Mouse (Mus musculus) liver, embryonic 14 days (tissue): ENCODE data around the gene Socs3. TPM values are rescaled to one million over a fixed set of nuclear protein-coding genes. Genes with fewer than 3 reads are reported as not detected.

Experiments used
- polyA plus RNA-seq: library from polyadenylated mRNA; depleted of rRNA; stranded (reverse); fragments of >200 nt; gene quantifications from 2 replicates; pipeline ENCODE4 v1.2.3, GENCODE M21; 2012; rRNA removed

The Socs3 gene
- 6.8 and 8.0 TPM in 2 replicates for polyA plus RNA-seq

DNA sequence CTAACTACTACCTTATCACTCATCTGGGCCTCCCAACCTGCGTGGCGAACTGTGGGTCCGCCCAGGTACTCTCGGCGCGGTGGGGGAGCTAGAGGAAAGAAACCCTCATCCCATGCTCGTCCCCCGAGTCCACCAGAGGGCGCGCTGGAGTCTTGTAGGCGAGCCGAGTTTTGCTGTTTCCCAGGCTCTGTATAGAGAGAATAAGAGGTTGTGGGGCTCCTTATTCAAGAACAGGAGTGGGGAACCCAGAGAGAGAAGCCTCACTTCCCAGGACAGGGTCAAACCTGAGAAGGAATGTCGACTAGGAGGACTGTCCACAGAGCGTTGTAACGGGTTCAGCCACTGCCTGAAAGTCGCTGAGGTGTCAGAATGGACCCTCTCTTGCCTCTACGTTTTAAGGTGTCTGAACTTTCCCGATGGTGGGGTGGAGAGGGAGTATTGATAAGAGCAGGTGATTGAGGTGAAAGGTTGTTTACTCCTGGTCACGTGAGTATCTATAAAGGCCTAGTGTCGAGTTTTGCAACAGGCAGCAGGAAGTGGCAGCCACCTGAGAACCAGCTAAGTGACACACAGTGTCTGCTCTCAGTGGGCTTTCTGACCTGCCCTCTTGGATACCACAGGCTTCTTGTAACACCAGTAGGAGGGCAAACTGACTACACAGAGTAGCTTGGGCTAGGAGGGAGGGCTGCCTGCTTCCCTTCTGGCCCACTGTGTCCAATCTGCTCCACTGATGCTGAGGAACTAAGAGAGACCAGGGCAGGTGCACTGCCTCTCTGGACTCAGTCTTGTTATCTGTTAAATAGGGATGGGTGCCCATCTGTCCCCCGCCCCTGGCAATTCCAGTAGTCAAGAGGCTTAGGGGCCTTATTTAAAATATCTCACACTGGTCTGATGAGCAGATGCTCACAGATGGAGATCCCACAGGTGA, at the start of gene Socs3:
Gene Socs3 (minus strand): TSS at position 103 of the 928 bp plus-strand sequence.

DNA sequence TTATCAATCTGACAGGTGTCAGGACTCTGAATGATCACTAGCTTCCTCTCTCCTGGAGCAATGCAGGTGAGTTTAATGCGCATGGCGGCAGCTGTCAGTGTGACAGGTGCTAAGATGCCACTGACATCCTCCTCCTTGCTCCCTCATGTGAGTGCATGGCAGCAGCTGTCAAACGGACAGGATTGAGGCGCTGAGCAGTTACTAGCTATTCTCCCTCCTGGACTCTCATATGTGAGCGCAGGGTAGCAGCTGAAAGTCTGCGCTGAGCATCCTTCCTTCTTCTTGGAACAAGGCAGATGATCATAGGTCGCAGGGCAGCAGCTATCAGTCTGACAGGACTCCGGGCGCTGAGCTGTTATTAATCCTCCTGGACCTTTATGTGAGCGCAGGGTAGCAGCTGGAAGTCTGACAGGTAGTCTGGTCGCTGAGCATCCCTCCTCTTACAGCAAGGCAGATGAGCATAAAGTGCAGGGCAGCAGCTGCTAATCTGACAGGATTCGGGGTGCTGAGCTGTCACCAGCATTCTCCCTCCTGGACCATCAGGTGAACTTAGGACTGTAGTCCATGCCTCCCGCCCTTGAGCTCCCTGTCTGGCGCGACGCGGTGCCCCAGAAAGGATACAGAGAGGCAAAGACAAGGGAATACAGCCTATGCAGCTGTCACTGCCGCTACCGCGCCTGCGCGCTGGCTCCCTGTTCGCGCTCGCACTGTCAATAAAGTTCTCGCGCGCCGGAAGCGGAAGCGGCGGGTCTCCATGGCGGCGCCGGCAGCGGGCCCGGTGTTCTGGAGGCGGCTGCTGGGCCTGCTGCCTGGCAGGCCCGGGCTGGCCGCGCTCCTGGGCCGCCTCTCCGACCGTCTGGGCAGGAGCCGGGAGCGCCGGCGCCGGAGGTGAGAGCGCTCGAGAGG, 16.5 kb upstream of the Socs3 start, which contains the start of gene Pgs1:
Gene Pgs1 (plus strand): TSS at position 167 of the 906 bp plus-strand sequence.

Other genes with a start within 250 kb of the Socs3 start
- gene Tmc8, start 188.0 kb downstream of the Socs3 start, polyA plus RNA-seq = 21.0 and 30.8 TPM in 2 replicates
- gene Tmc6, start 187.8 kb downstream of the Socs3 start, polyA plus RNA-seq = 46.8 and 53.2 TPM in 2 replicates
- gene 6030468B19Rik, start 172.4 kb downstream of the Socs3 start, polyA plus RNA-seq = 76.6 and 99.3 TPM in 2 replicates
- gene Gm20708, start 160.4 kb downstream of the Socs3 start, polyA plus RNA-seq = 0.02 TPM in 1 of 2 replicates, not detected in the other
- gene Syngr2, start 160.4 kb downstream of the Socs3 start, polyA plus RNA-seq = 31.2 and 42.0 TPM in 2 replicates
- 7.4 and 8.4 TPM in 2 replicates for gene Afmid, start 144.1 kb downstream of the Socs3 start, polyA plus RNA-seq
- 124 and 146 TPM in 2 replicates for gene Tk1, start 144.0 kb downstream of the Socs3 start, polyA plus RNA-seq
- 186 and 213 TPM in 2 replicates for gene Birc5, start 120.8 kb downstream of the Socs3 start, polyA plus RNA-seq
- gene Tmem235, start 109.3 kb downstream of the Socs3 start, polyA plus RNA-seq = 0.02 TPM in 1 of 2 replicates, not detected in the other
- gene Tha1, start 96.6 kb downstream of the Socs3 start, polyA plus RNA-seq = 1.3 and 1.4 TPM in 2 replicates
- gene Pgs1, start 16.2 kb upstream of the Socs3 start, polyA plus RNA-seq = 11.4 and 13.1 TPM in 2 replicates
- gene Dnah17, start 160.6 kb upstream of the Socs3 start, polyA plus RNA-seq = 0.03 and 0.05 TPM in 2 replicates